Mouse (Mus musculus): ENCODE measurements around the gene Camk2d.
A peak's percentile ranks its signal among the peaks of the same experiment; 100 is the strongest.

Gene Camk2d

DNA sequence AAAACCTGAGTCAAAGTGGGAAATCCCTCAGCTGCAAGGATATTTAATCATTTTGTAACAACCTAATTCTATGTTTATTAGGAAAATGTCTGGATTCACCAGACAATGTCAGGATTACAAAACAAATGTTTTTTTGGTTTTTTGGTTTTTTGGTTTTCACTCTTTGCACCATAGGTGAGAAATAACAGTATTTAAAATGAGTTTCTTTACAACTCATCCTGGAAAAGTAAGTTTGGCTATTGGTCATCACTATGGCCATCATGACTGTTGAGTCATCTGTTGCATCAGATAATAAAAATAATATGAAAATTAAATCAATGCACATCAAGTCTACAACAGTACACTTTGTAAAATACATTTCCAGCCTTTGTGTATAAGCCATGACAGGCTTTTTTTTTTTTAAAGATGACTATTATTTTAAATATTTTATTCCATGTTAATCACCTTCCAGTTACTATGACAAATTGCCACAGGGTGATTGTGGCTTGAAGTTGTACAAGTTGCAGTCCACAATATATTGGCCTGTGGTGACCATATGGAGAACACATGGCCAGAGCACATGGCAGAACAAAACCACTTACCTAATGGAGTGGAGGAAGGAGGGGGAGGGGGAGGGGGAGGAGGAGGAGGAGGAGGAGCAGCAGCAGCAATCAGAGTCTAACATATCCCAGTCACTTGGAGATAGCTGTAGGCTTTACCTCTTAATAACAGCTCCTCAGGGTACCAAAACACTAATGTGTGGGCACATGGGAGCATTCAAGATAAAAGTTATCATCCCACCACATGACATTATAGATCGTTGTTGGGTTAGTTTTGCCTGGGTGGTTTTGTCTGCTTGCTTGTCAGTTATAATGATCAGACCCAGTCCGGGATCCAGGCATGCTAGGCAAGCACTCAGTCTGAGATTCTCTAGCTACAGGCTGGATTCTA is 197.2 kb downstream of the Camk2d start:
- no peak for ATAC-seq (ENCODE audit: insufficient number of reproducible peaks, low FRiP score, low TSS enrichment)

DNA sequence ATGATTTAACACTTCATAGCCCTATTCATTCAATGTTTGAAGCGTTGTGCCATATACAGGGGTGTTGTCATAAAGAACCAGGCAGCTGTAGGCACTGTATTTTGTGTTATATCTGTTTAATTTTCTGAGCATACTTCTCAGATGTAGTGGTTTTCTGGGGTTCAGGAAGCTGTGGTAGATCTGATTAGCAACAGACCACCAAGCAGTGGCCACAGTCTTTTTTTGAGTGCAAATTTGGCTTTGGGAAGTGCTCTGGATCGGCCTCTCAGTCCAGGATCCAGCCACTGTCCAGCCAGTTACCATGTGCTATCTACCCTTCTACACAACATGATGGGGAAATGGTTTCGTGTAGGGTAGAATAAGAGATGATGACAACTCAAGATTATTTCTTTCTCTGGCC is 199.8 kb downstream of the Camk2d start:
- no peak for ATAC-seq (ENCODE audit: insufficient number of reproducible peaks, low FRiP score, low TSS enrichment)

DNA sequence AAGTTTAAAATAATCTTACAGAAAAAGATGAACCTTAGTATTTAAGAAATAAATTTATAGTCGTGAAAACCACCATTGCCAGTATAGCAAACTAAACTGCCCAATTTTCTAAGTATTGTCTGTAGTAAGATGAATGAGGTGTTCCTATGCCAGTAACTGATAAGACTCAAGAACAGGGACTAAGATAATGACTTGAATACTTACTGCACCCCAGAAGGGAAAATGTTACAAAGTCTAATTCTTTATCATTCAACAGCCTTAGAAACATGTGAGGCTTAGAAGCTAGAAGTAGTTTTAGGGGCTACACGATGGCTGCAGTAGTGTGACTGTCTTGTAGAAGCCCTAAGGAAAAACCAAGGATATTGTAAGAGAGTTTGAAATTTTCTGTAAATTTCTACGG is 200.9 kb downstream of the Camk2d start:
- no peak for ATAC-seq (ENCODE audit: insufficient number of reproducible peaks, low FRiP score, low TSS enrichment)

DNA sequence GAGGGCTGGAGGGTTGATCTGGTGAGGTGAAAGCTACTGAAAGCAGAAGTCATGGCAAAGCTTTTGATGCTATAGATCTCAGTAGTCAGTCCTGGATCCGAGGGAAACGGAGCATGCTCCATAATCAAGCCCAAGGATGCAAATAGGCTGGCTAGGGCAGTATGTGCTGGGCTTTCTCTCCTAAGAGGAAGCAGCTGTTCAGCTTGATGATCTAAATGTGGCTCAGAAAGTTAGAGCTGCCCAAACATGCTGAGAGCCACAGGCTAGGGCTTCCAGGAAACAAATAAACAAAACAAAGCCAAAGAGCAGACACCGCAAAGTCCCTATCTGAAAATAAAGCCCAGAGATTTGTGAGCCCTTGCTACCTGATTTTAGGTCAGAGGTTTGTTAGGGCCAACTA is 201.7 kb downstream of the Camk2d start:
- ATAC-seq (ENCODE audit: insufficient number of reproducible peaks, low FRiP score, low TSS enrichment), result no peak

DNA sequence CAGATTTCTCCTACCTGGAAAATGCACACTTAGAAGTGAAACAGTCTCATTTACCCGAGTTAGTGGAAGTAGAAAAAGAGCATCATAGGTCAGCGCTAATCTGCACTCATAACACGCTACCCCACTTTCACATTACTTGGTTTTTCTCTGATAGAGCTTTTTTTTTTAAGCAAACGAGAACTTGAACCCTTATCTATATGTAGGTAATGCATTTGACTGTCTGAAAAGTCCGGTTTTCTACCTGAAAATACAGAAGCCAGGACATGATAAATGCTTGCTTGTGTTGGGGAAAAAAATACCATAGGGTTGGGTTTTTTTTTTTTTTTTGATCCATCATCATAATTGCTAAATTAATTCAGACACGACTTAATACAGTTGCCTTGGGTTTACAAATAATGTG is 206.9 kb downstream of the Camk2d start:
- no peak for ATAC-seq (ENCODE audit: insufficient number of reproducible peaks, low FRiP score, low TSS enrichment)

DNA sequence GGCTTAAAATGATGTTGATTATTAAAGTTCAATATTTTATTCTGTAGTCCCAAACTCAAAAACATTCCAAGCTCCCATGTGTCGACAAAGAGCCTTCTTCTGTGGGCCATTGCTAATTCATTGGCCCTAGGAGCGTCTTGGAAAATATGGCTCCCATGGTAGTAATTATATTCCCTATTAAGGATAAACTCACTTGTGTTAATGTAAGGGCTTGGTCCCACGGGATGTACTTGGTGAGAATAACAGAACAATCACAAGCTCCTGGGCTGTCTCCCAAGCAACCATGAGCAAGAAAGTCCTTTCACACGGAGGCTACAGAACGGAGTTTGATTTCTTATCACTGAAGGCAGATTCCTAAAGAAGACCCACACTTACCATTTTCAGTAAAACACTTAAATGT is 208.9 kb downstream of the Camk2d start:
- ATAC-seq (ENCODE audit: insufficient number of reproducible peaks, low FRiP score, low TSS enrichment), result no peak

DNA sequence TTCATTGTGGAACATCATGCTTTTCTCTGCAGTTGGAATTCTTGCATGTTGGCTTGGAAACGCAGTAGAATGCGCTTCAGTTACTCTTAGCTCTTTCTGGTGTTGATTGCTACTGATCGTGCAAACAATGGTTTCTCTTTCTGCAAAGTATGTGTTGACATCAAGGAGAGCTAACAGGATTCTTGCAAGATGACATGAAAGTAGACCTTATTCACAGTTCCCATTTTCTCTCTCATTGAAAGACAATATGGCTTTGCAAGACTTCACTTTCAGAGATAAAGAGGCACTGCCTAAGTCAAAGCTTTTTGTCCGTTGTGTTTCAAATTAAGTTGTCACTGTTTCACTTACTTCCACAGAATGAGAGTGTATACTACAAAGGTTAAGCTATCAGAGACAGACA is 210.0 kb downstream of the Camk2d start:
- ATAC-seq (ENCODE audit: insufficient number of reproducible peaks, low FRiP score, low TSS enrichment), result no peak

DNA sequence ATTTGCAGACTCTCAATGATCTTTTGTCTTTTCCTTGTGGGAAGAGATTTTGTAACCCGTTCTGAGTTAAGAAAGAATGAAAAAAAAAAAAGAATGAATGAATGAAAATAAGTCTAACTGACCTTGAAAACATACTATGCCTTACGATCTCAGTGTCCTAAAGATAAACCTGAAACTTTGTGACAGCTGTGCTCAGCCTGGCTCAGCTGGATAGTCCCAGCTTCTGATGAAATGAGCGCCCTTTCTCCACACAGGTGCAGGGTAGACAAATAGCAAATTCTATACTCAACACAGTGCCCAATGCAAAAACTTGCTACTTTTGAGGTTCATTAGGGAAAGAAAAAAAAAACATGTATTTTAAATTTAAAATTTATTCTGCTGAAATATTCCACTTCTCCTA is 213.8 kb downstream of the Camk2d start:
- no peak for ATAC-seq (ENCODE audit: insufficient number of reproducible peaks, low FRiP score, low TSS enrichment)

DNA sequence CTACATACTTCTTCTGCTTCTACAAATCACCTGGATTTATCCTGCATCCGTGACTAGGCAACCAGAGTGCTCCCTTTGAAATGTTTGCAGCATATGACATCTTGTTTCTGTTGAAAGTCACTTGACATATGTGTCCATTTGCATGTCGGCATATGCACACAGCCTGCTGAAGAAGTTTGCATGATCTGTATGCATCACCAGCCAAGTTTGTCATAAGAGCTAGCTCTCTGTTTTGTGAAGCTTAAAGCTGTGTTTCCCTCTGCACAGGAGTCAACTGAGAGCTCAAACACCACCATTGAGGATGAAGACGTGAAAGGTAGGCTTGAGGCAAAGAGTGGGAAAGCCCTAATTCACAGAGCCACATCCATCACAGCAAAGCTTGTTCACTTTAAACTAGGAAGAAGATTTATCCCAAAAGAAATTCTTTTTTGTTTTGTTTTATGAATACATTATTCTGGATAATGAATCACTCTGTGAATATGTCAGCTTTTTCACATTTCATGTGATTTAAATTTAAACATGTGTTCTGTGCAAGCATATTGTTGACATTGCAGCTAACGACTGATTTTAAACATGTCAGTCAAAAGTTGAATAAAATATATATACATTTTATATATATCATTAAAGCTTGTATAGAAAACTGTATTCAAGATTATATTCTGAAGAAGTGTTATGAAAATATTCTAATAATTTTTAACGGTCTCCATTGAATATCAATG is 214.4 kb downstream of the Camk2d start:
- ATAC-seq (ENCODE audit: insufficient number of reproducible peaks, low FRiP score, low TSS enrichment), result no peak

DNA sequence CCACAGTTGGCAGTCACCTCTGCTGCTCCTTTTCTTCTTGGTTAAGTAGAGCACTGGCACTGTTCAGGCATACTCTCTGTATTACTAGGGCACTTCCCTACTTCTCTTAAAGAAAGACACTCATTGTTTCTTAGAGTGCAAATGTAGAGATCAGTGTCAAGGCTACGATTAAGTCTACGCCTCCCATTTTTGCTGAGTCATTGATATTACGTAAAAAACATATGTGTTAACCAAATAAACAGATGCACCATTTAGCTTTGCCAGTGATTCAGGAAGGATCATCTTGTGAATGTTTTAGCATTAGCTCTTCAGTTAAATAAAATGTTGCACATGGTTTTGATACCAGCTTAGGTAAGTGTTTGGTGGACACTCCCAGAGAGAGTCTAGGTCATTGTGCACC is 215.5 kb downstream of the Camk2d start:
- no peak for ATAC-seq (ENCODE audit: insufficient number of reproducible peaks, low FRiP score, low TSS enrichment)

DNA sequence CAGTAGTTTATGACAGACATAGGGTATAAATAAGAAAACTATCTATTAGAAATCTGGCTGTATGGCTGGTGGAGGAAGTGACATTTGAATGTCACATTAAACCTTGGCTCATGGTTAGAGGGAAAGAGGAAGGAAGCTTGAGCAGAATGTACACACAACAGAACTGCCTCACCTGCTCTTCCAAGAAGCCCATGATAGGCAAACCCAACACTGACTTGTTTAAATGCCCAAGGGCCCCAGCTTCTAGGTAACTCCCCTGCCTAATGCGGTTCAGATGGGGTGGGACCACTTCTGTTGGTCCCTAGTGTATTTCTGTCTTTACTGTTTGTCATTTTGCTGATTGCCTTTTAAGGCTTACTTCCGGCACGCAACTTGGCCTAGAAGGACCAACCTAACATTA is 226.3 kb downstream of the Camk2d start:
- no peak for ATAC-seq (ENCODE audit: insufficient number of reproducible peaks, low FRiP score, low TSS enrichment)

DNA sequence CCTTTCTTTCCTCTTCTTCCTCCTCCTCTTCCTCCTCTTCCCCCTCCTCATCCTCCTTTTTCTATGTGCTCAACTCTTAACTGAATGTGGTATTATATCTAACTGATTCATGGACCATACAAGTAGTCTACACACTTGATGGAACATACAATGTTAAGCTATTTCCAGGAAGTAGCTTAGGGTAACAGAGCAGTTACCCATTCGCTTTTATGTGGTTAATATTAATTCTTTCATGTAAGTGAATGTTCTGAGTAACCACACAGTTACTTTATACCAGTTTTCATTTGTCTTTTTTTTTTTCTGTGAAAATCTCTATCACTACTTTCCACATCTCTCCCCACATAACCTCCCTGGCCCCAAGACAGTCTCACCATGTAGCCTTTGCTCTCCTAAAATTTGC is 228.8 kb downstream of the Camk2d start:
- no peak for ATAC-seq (ENCODE audit: insufficient number of reproducible peaks, low FRiP score, low TSS enrichment)

DNA sequence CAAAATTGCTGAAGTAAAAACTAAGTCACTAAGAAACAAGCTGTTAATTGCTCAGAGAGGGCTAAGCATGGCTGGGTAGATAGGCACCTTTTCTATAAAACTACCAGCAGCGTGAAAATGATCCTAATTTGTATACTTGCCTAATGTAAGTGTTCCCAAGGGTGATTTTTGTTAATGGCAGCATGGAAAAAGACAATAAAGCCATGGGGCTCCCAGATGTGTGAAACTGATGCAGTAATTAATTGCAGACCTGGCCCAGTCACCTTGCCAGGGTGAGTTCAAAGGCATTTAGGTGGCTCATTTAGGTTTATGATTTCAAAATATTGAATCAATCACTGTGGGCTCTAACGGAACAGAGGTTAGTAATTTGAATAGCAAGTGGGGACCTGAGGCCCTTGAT is 230.1 kb downstream of the Camk2d start:
- ATAC-seq (ENCODE audit: insufficient number of reproducible peaks, low FRiP score, low TSS enrichment), result no peak

DNA sequence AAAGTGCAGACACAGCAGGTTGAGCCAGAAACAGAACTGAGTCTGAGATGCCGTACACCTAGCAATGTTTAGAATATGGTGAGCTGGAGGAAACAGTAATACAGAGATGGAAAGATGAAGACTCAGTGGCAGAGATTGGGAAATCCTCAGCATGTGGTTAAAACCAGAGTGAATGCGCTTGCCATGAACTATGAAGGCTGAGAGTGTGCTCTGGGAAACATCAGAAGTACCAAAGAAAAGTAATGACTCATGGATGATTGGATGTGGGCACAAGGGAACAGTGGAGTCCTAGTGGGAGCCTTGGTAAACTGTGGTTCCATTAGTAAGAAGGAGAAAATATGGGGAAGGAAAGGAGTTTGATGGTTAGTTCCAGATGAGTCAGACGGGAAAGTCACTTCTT is 231.8 kb downstream of the Camk2d start:
- no peak for ATAC-seq (ENCODE audit: insufficient number of reproducible peaks, low FRiP score, low TSS enrichment)

DNA sequence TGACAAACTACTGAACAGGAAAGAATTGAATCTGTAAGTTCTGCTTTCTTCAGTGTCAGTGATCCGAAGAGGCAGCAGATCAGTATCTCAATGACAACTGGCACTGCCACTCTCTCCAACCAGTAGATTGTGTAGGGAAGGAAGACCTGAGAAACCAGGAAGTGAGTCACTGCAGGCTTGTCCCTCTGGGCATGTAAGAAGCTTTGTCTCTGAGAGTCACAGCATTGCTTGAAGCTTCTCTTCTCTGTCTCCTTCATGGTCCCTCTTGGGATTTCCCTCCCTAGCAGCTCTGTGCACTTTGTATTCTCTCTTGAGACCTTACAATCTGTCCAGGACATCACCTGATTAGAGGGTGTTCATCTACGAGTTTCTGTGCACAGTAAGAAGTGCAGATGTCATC is 233.7 kb downstream of the Camk2d start:
- no peak for ATAC-seq (ENCODE audit: insufficient number of reproducible peaks, low FRiP score, low TSS enrichment)

DNA sequence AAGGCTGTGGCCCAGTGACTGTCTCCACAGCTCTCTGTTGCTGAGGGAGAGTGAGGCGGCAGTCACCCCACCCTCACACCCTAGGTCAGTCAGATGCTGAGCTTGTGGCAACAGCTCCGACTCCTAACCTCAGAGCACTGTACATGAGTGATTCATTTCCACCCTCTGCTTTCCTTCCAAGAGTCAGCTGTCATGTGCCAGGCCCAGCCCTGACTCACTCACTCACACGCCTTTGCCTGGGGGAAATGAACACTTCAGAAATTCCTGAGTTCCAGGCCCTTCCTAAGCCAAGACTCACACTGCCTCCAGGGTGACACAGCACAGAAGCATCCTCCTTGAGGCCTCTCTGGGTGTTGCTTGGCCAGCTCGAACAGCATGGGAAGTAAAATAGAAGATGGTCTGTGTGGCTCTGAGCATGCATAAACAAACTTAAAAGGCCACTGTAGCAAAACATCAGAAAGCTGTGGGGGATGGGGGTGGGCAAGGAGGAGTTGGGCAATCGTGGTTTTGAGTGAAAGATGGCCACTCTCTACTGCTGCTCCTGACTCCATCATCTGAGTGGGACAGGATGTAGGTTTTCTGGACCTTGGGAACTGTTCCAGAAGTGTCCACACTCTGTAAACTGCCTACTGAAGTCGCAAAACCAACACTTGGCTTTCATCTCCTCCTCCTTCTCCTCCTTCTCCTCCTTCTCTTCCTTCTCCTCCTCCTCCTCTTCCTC is 235.5 kb downstream of the Camk2d start:
- peak; percentile 49; the same call in 1 of the 2 replicates for ATAC-seq (ENCODE audit: insufficient number of reproducible peaks, low FRiP score, low TSS enrichment)

DNA sequence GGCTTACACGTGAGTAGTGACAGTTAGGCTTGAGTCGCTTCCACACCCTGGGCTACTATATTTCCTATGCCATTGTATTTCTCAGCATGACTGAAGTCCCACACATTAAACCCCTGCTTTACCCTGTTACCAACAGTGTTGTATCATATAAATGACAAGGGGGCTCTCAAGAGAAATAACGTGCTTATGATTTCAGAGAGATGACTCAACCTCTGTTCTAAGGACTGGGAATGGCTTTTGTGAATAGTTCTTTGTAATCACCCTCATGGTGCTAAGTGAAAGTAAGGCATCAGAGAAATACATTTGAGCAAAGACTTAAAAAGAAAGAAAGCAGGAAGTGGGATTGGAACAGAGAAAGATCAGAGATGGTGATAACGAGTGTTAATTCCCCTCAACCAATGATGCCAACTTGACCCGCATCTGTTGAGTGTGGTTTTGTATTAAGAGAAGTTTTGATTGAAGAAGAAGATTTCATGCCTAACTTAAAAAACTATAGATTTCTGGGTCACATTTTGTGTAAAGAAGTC is 238.6 kb downstream of the Camk2d start:
- ATAC-seq (ENCODE audit: insufficient number of reproducible peaks, low FRiP score, low TSS enrichment), result no peak

DNA sequence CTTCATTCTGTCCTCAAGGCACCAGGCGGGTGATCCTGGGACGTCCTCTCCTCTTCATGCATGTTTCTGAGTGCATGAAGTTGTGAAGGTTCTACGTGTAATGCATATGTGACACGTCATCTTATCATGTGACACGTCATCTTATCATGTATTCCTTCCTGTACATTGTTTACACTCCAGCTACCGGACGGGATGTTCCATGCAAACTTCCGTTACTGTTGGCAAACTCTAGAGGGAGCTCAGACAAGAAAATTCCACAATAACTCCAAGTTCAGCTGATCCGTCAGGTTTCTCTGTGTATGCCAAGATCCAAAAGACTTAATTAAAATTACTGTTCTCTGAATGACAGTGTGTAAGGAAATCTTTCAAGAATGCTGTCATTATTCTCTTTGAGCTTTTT is 246.7 kb downstream of the Camk2d start:
- no peak for ATAC-seq (ENCODE audit: insufficient number of reproducible peaks, low FRiP score, low TSS enrichment)

DNA sequence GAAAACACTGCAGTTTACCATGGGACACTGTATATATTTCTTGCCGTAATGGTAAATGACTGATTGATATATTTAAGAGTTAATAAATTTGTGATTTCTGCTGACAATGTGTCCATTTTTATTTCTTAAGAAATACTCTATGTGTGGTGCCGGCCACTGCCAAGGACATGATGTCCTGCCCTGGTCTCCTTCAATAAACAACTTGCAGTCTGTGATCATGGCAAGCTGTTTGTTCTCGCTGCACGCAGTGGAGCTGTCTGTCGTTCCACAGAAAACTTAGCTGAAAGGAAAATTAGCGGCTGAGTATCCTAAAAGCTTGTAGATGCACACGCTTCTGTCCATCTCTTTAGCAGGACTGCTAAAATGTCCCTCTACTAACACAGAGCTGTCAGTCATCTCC is 248.7 kb downstream of the Camk2d start:
- ATAC-seq (ENCODE audit: insufficient number of reproducible peaks, low FRiP score, low TSS enrichment), result no peak

DNA sequence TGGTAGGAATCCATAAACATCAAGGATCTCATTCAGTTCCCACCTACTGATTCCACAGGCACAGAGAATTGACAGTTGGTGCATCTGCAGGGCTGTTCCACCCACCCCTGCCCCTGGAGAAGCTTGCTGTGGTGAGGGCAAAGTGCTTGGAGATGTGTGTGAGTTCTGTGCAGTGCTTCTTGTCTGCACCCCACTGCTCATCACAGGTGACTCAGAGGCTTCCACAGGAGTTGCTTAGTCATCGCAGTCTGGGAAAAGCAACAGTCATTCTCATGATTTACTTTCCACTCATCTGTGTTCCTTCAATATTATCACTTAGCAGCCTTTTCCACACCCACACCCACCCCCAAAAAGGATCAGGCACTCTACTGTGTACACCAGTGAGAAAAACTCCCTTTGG is 252.0 kb downstream of the Camk2d start:
- no peak for ATAC-seq (ENCODE audit: insufficient number of reproducible peaks, low FRiP score, low TSS enrichment)

DNA sequence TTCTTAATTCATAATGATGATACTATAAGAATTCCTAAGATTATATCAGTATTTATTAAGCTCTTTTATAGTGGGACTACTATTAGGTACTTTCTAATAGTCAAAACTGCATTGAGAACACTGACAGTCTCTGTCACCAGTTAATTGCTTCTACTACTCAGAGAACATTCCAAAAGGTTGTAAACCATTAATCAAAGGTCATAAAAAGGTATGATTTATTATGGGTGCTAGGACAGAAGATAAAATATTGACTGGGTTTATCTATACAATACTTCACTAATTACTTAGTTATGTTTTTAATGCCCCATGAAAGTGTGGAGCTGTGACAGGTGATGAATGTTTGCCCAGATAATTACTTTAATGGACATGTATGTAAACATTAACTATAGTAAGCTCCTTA is 264.3 kb downstream of the Camk2d start:
- no peak for ATAC-seq (ENCODE audit: insufficient number of reproducible peaks, low FRiP score, low TSS enrichment)

Measured in cerebellum, adult (tissue).